Mouse (Mus musculus) CH12.LX (cell line): ENCODE measurements around the gene Csad.

Source experiments
- EP300 ChIP-seq: IDR thresholded peaks from 2 replicates; pipeline ENCODE4 v1.6.1; 2011; ENCODE audit warnings: low read length, improper control_type of control experiment
- IRF4 ChIP-seq: IDR thresholded peaks from 2 replicates; pipeline ENCODE4 v1.6.1; 2014; ENCODE audit warnings: low read depth, mild to moderate bottlenecking, inconsistent platforms, low read length, improper control_type of control experiment
- JUND ChIP-seq: conservative IDR thresholded peaks from 2 replicates; pipeline ENCODE4 v1.6.1; 2011; ENCODE audit warnings: low read depth, low read length, improper control_type of control experiment

GRCm38 (mm10) chr15:102178279-102178678 is 26.2 kb downstream of the Csad start:
- peak; percentile 29; the same call in 1 of the 2 replicates for TF ChIP-seq IRF4
- no peak for TF ChIP-seq EP300
- TF ChIP-seq JUND: no peak
